Mouse (Mus musculus) spleen, adult 2 months (tissue): ENCODE results near the gene Lrig2. TPM values are rescaled to one million over a fixed set of nuclear protein-coding genes. Genes with fewer than 3 reads are reported as not detected.

Experiments
- DNase-seq, 2 experiments: peaks; one replicate each; pipeline versions ENCODE4 v3.0.0 to v3.0.0-alpha.2; 2012 to 2021; ENCODE audit warnings: low spot score in 2 of 2, low read depth in 1 of 2
- H3K27ac ChIP-seq: fragments of 200-500 bp; 2 replicates; pipeline ENCODE4 v1.5.1; 2012; ENCODE audit warnings: low read length, inconsistent platforms; ENCODE audit not compliant: insufficient read depth
- H3K27me3 ChIP-seq: fragments of 200-500 bp; 2 replicates; pipeline ENCODE4 v1.6.1; 2012; ENCODE audit warnings: mild to moderate bottlenecking, moderate library complexity, low read length, inconsistent platforms; ENCODE audit not compliant: control insufficient read depth, insufficient read depth
- H3K36me3 ChIP-seq: fragments of 200-500 bp; 2 replicates; pipeline ENCODE4 v1.6.1; 2012; ENCODE audit warnings: mild to moderate bottlenecking, low read length, inconsistent platforms; ENCODE audit not compliant: control insufficient read depth, insufficient read depth
- H3K4me1 ChIP-seq: fragments of 200-500 bp; 2 replicates; pipeline ENCODE4 v1.6.1; 2011; ENCODE audit warnings: inconsistent platforms; ENCODE audit not compliant: control insufficient read depth, insufficient read depth, insufficient read length
- H3K4me3 ChIP-seq: fragments of 200-500 bp; 2 replicates; pipeline ENCODE4 v1.5.1; 2011; ENCODE audit warnings: mild to moderate bottlenecking, inconsistent platforms; ENCODE audit not compliant: insufficient read depth, insufficient read length; ENCODE audit errors: extremely low read depth
- CTCF ChIP-seq: fragments of 200-500 bp; IDR thresholded peaks from 2 replicates; pipeline ENCODE4 v1.5.1; 2011; ENCODE audit warnings: mild to moderate bottlenecking, inconsistent platforms; ENCODE audit not compliant: insufficient read depth, insufficient read length, insufficient replicate concordance; ENCODE audit errors: extremely low read depth
- POLR2A ChIP-seq: fragments of 200-500 bp; IDR thresholded peaks from 2 replicates; pipeline ENCODE4 v1.6.1; 2011; ENCODE audit warnings: low read depth, low read length, inconsistent platforms
- WGBS: fragments of 180-500 bp; shearing (Covaris S2); methylation state at CpG from one replicate; pipeline ENCODE4 v1.1.7; 2018; 5-methylcytosine and 5-hydroxymethylcytosine counted together
- polyA plus RNA-seq: library from polyadenylated mRNA; depleted of rRNA; stranded (reverse); fragments of >200 nt; gene quantifications from 2 replicates; pipeline ENCODE4 v1.2.3, GENCODE M21; 2012; rRNA removed

Lrig2 gene
- polyA plus RNA-seq, 1 experiment, result 6.0 TPM

GRCm38 (mm10) chr3:104350253-104350945 lies 161.3 kb downstream of the Lrig2 start:
- Histone ChIP-seq H3K27ac (no peak overlapping the region), H3K4me1 (no peaks in the 10 kb centered on the region), H3K4me3 (no peak overlapping the region), H3K27me3 (no peaks in the 10 kb centered on the region), H3K36me3 (no peaks in the 10 kb centered on the region)
- TF ChIP-seq POLR2A, result no peak
- DNase-seq, result no peak
- 93% methylated on average over 2 of the region's 2 CpGs for WGBS

GRCm38 (mm10) chr3:104349847-104350228 lies 161.9 kb downstream of the Lrig2 start:
- Histone ChIP-seq H3K4me3 (no peak overlapping the region), H3K27ac (no peak overlapping the region), H3K36me3 (no peaks in the 10 kb centered on the region), H3K27me3 (no peaks in the 10 kb centered on the region), H3K4me1 (no peaks in the 10 kb centered on the region)
- DNase-seq, result no peak
- 73% methylated on average over 2 of the region's 2 CpGs for WGBS
- TF ChIP-seq CTCF (no peak), POLR2A (no peak)

GRCm38 (mm10) chr3:104349203-104349846 lies 162.4 kb downstream of the Lrig2 start:
- H3K36me3 ChIP-seq, result no peaks in the 10 kb centered on the region
- H3K4me3 ChIP-seq, result no peak overlapping the region
- no peaks in the 10 kb centered on the region for H3K4me1 ChIP-seq
- WGBS, result 90% methylated on average over 8 of the region's 8 CpGs
- H3K27ac ChIP-seq, result no peak overlapping the region
- no peak for TF ChIP-seq POLR2A
- TF ChIP-seq CTCF, result no peak
- no peak for DNase-seq
- H3K27me3 ChIP-seq, result no peaks in the 10 kb centered on the region

Other genes starting within 250 kb of the Lrig2 start
- gene Slc16a1, start 126.8 kb upstream of the Lrig2 start, polyA plus RNA-seq, result 27.1 and 30.2 TPM in 2 replicates